Mouse (Mus musculus): ENCODE measurements at regions not wholly inside any gene's neighbourhood (a gene's known extent, or its start where the extent isn't known, plus 50 kb on each side); places are given as distances from the start of the nearest gene placed in this dataset.

DNA sequence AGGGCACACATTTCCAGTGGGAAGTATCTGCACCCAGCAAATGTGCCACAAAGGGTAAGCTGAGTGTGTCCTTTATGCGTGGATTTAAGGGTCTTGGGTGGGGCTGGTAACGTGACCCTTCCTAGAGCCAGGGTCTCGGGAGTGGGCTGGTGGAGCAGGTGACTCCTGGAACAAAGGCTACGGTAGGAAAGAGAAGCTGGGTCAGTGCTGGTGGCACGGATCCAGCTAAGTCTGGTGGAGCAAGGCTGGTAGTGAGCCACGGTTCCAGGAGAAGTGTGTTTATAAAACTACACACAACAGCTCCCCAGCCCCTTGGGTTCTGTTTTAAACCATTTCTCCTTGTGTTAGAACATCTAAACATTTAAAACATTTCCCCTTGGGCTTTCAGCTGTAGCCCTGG is 101.3 kb downstream of the Kctd15 start:
- TF ChIP-seq ZNF384 (IDR thresholded peaks at IDR 0.05; ENCODE audit: low read depth, low read length) (no peak), NRF1 (IDR thresholded peaks at IDR 0.05; ENCODE audit: low read depth, low read length) (no peak), NELFE (IDR thresholded peaks at IDR 0.05; ENCODE audit: low read depth, low read length) (no peak), POLR2A (IDR thresholded peaks at IDR 0.05; ENCODE audit: low read depth, low read length) (no peak), CTCF (conservative IDR thresholded peaks at IDR 0.05 in 1 of 2, IDR thresholded peaks at IDR 0.05 in 1 of 2; ENCODE audit: low read depth in 2 of 2, low read length in 2 of 2) (no peak), RCOR1 (conservative IDR thresholded peaks at IDR 0.05; ENCODE audit: low read depth, low read length) (no peak), POLR2AphosphoS2 (IDR thresholded peaks at IDR 0.05; ENCODE audit: low read depth, low read length) (no peak), RAD21 (IDR thresholded peaks at IDR 0.05; ENCODE audit: low read depth, low read length) (no peak), PAX5 (IDR thresholded peaks at IDR 0.05; ENCODE audit: low read length) (no peak), MYC (IDR thresholded peaks at IDR 0.05; ENCODE audit: low read depth, low read length) (no peak), USF1 (IDR thresholded peaks at IDR 0.05; ENCODE audit: low read depth, low read length) (no peak), EP300 (IDR thresholded peaks at IDR 0.05; ENCODE audit: low read length) (no peak)

All from CH12.LX (cell line).